Mouse (Mus musculus) urinary bladder, adult 2 months (tissue): Measurements from ENCODE around the gene Sirt1. TPM values are rescaled to one million over a fixed set of nuclear protein-coding genes. Genes with fewer than 3 reads are reported as not detected.

Source experiments
- DNase-seq: peaks from one replicate; pipeline ENCODE4 v3.0.0; 2022; ENCODE audit warnings: low spot score
- polyA plus RNA-seq: library from polyadenylated mRNA; depleted of rRNA; stranded (reverse); fragments of >200 nt; gene quantifications from 2 replicates; pipeline ENCODE4 v1.2.3, GENCODE M21; 2012; rRNA removed

Gene Sirt1
- polyA plus RNA-seq, 1 experiment, result 14.1 TPM

GRCm38 (mm10) chr10:63336901-63337300 lies 44.6 kb downstream of the Sirt1 start:
- no peak for DNase-seq

GRCm38 (mm10) chr10:63327091-63327490 lies 54.4 kb downstream of the Sirt1 start:
- DNase-seq, result no peak

- DNase-seq, result no peak
Measured at GRCm38 (mm10) chr10:63313726-63314125, 67.8 kb downstream of the Sirt1 start.

- peak; percentile 60 for DNase-seq
Measured at GRCm38 (mm10) chr10:63308582-63309366, 72.7 kb downstream of the Sirt1 start.

- no peak for DNase-seq
Measured at GRCm38 (mm10) chr10:63302356-63302755, 79.1 kb downstream of the Sirt1 start.

GRCm38 (mm10) chr10:63282846-63283245 lies 98.7 kb downstream of the Sirt1 start:
- no peak for DNase-seq

GRCm38 (mm10) chr10:63282417-63282816 lies 99.1 kb downstream of the Sirt1 start:
- no peak for DNase-seq

- no peak for DNase-seq
Measured at GRCm38 (mm10) chr10:63279851-63280250, 101.7 kb downstream of the Sirt1 start.

GRCm38 (mm10) chr10:63277010-63277409 lies 104.5 kb downstream of the Sirt1 start:
- DNase-seq, result no peak

GRCm38 (mm10) chr10:63272868-63273267 lies 108.6 kb downstream of the Sirt1 start:
- DNase-seq, result no peak

- DNase-seq, result no peak
Measured at GRCm38 (mm10) chr10:63272401-63272800, 109.1 kb downstream of the Sirt1 start.

Other genes starting within 250 kb of the Sirt1 start
- 1.8 and 3.2 TPM in 2 replicates for gene Mypn, start 177.8 kb downstream of the Sirt1 start, polyA plus RNA-seq
- 39.3 and 47.3 TPM in 2 replicates for gene Herc4, start 137.9 kb downstream of the Sirt1 start, polyA plus RNA-seq
- 13.7 and 14.9 TPM in 2 replicates for gene Dnajc12, start 739 bp upstream of the Sirt1 start, polyA plus RNA-seq
- gene Gm7075, start 40.1 kb upstream of the Sirt1 start, polyA plus RNA-seq, result 0.25 TPM in 1 of 2 replicates, not detected in the other
- 0.48 and 0.69 TPM in 2 replicates for gene Ctnna3, start 48.4 kb upstream of the Sirt1 start, polyA plus RNA-seq